Mouse (Mus musculus): ENCODE results near the gene Cyp3a25. TPM values are rescaled to one million over a fixed set of nuclear protein-coding genes. Genes with fewer than 3 reads are reported as not detected.

The Cyp3a25 gene
- polyA plus RNA-seq (2017; shearing (Covaris generic)) = not detected

DNA sequence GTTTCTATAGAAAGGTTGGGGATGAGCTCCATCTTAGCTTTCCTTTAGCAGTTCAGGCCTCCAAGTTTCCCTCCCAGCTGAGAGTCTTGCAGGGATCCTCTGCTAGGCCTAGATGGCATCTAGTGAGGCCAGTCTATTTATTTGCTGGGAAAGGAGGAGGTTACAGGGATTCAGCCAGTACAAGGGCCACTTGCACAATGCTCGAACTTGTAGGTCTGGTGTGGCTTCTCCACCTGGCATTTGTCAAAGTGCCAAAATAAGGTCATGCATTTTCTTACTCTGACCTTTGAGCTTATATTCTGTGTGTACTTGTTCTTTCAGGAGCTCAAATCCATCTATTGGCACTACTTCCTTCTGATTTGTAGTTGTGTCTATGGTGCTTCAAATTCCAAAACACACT, at the start of gene Cyp3a25:
Gene Cyp3a25 (minus strand): TSS at position 110 of the 400 bp plus-strand sequence.

Other genes starting within 250 kb of the Cyp3a25 start
- gene Cyp3a44, start 203.7 kb downstream of the Cyp3a25 start, polyA plus RNA-seq (2017; shearing (Covaris generic)) = not detected
- not detected for gene Cyp3a11, start 129.7 kb downstream of the Cyp3a25 start, polyA plus RNA-seq (2017; shearing (Covaris generic))
- not detected for gene Cyp3a59, start 69.6 kb upstream of the Cyp3a25 start, polyA plus RNA-seq (2017; shearing (Covaris generic))
- not detected for gene Gm5565, start 150.9 kb upstream of the Cyp3a25 start, polyA plus RNA-seq (2017; shearing (Covaris generic))
- gene Gm6309, start 161.1 kb upstream of the Cyp3a25 start, polyA plus RNA-seq (2017; shearing (Covaris generic)) = not detected
- gene 1700001J03Rik, start 175.7 kb upstream of the Cyp3a25 start, polyA plus RNA-seq (2017; shearing (Covaris generic)) = not detected
- 10 to 100 TPM; 60.7 to 71.9 TPM for gene Rnf6, start 211.9 kb upstream of the Cyp3a25 start, polyA plus RNA-seq (2017; shearing (Covaris generic))
- 10 to 100 TPM; 13.1 to 18.2 TPM for gene Cdk8, start 221.6 kb upstream of the Cyp3a25 start, polyA plus RNA-seq (2017; shearing (Covaris generic))

Measured in activated CD4-positive, CD25-positive, alpha-beta regulatory T cell (primary cell).